Mouse (Mus musculus): ENCODE measurements around the gene Top3a. TPM values are rescaled to one million over a fixed set of nuclear protein-coding genes. Genes with fewer than 3 reads are reported as not detected.
A peak's percentile ranks its signal among the peaks of the same experiment; 100 is the strongest.

Top3a gene
- polyA plus RNA-seq, 1 experiment: 20.4 TPM

DNA sequence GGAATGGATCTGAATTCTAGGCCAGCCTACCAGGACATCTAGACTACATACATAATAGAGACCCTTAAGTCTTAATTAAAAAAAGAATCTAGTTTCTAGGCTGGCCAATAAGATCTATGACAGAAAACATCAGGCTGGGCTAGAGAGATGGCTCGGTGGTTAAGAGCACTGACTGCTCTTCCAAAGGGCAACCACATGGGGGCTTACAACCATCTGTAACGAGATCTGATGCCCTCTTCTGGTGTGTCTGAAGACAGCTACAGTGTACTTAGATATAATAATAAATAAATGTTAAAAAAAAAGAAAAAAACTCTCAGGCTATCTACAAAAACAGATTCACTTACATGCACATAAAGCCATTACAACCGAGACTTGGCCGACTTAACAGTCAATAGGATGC, 22.8 kb upstream of the Top3a start:
- H3K4me1 ChIP-seq (ENCODE audit: control insufficient read depth, insufficient read depth, low read length): no peaks in the 10 kb centered on the region
- no peaks in the 10 kb centered on the region for H3K27me3 ChIP-seq (ENCODE audit: control insufficient read depth, insufficient read depth, low read length, poor library complexity, severe bottlenecking)
- peaks cover 78% of the 10 kb centered on the region for H3K36me3 ChIP-seq (ENCODE audit: control insufficient read depth, insufficient read depth, low read length, poor library complexity, severe bottlenecking)
- no peak overlapping the region for H3K4me3 ChIP-seq (ENCODE audit: low read depth, low read length)
- no peak overlapping the region for H3K9ac ChIP-seq (ENCODE audit: low read depth, poor library complexity, severe bottlenecking)
- TF ChIP-seq EP300 (IDR thresholded peaks at IDR 0.05; ENCODE audit: insufficient read depth, low read depth, low read length): no peak
- no peaks in the 10 kb centered on the region for H3K9me3 ChIP-seq (replicated peaks; ENCODE audit: control insufficient read depth, insufficient read depth, low read length, poor library complexity, severe bottlenecking)
- H3K27ac ChIP-seq (ENCODE audit: insufficient read depth, low read length): no peak overlapping the region

DNA sequence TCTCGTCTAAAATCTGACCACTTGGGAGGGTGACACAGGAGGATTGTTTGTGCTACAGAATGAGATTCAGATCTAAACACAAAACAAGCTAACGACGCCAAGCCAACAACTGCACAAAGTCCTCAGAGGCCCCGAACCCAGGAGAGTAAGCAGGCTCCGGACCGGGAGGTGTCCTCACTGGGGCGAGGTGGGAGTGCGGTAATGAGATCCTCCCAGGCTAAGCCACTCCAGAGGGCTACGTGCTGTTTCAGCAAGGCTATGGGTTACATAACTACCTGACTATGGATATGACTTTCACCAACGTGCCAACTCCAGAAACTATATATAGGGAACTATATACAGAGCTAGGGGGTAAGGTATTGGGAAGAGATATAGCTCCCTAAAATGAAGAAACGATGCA, 19.2 kb upstream of the Top3a start:
- H3K36me3 ChIP-seq (ENCODE audit: control insufficient read depth, insufficient read depth, low read length, poor library complexity, severe bottlenecking): peaks cover 85% of the 10 kb centered on the region
- H3K4me3 ChIP-seq (ENCODE audit: low read depth, low read length): no peak overlapping the region
- H3K4me1 ChIP-seq (ENCODE audit: control insufficient read depth, insufficient read depth, low read length): no peaks in the 10 kb centered on the region
- H3K27me3 ChIP-seq (ENCODE audit: control insufficient read depth, insufficient read depth, low read length, poor library complexity, severe bottlenecking): no peaks in the 10 kb centered on the region
- TF ChIP-seq EP300 (IDR thresholded peaks at IDR 0.05; ENCODE audit: insufficient read depth, low read depth, low read length) (no peak), POLR2A (IDR thresholded peaks at IDR 0.05; ENCODE audit: insufficient read depth, low read length) (no peak), CTCF (IDR thresholded peaks at IDR 0.05; ENCODE audit: low read depth, low read length) (no peak)
- H3K27ac ChIP-seq (ENCODE audit: insufficient read depth, low read length): no peak overlapping the region
- no peak overlapping the region for H3K9ac ChIP-seq (ENCODE audit: low read depth, poor library complexity, severe bottlenecking)
- H3K9me3 ChIP-seq (replicated peaks; ENCODE audit: control insufficient read depth, insufficient read depth, low read length, poor library complexity, severe bottlenecking): no peaks in the 10 kb centered on the region

DNA sequence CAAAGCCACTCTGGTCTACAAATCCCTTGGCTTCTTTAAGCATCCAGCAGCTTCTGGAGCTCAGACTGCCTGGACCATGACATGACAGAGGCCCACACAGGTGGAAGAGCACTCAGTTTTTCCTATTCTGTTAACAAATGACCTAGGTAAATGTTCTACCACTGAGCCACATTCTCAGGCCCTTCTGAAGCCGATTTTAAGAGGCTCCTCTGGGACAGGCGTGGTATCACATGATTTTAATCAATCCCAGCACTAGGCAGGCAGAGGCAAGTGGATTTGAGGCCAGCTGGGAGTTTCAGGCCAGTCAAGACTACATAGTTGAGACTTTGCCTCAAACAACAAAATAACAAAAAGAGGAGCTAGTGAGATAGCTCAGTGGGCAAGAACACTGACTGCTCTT, 13.3 kb upstream of the Top3a start:
- Histone ChIP-seq H3K27me3 (ENCODE audit: control insufficient read depth, insufficient read depth, low read length, poor library complexity, severe bottlenecking) (no peaks in the 10 kb centered on the region), H3K27ac (ENCODE audit: insufficient read depth, low read length) (no peak overlapping the region), H3K36me3 (ENCODE audit: control insufficient read depth, insufficient read depth, low read length, poor library complexity, severe bottlenecking) (peaks cover 90% of the 10 kb centered on the region), H3K9me3 (replicated peaks; ENCODE audit: control insufficient read depth, insufficient read depth, low read length, poor library complexity, severe bottlenecking) (no peaks in the 10 kb centered on the region), H3K9ac (ENCODE audit: low read depth, poor library complexity, severe bottlenecking) (no peak overlapping the region), H3K4me1 (ENCODE audit: control insufficient read depth, insufficient read depth, low read length) (no peaks in the 10 kb centered on the region), H3K4me3 (ENCODE audit: low read depth, low read length) (no peak overlapping the region)
- TF ChIP-seq EP300 (IDR thresholded peaks at IDR 0.05; ENCODE audit: insufficient read depth, low read depth, low read length): no peak
- no peak for TF ChIP-seq CTCF (IDR thresholded peaks at IDR 0.05; ENCODE audit: low read depth, low read length)

DNA sequence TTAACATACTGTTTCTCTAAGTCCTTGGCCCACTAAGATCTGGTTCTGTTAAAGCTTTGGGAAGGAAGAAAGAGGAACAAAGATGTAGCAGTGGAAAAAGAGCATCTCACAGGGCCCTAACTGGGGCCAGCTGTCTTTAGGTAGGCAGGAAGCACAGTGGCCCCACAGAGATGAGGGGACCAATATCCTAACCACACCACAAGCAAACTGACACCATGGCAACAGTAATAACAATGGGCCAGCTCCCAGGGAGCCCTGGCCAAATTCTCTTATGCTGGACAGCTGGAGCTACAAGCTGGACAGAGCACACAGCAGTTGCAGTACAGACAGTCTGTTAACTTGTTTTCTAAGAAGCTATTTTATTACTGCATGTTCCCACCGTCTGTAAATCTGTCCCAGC, 10.4 kb upstream of the Top3a start:
- Histone ChIP-seq H3K9ac (ENCODE audit: low read depth, poor library complexity, severe bottlenecking) (no peak overlapping the region), H3K27ac (ENCODE audit: insufficient read depth, low read length) (no peak overlapping the region), H3K27me3 (ENCODE audit: control insufficient read depth, insufficient read depth, low read length, poor library complexity, severe bottlenecking) (no peaks in the 10 kb centered on the region), H3K4me1 (ENCODE audit: control insufficient read depth, insufficient read depth, low read length) (no peaks in the 10 kb centered on the region), H3K9me3 (replicated peaks; ENCODE audit: control insufficient read depth, insufficient read depth, low read length, poor library complexity, severe bottlenecking) (no peaks in the 10 kb centered on the region), H3K36me3 (ENCODE audit: control insufficient read depth, insufficient read depth, low read length, poor library complexity, severe bottlenecking) (peaks cover 81% of the 10 kb centered on the region), H3K4me3 (ENCODE audit: low read depth, low read length) (no peak overlapping the region)
- TF ChIP-seq EP300 (IDR thresholded peaks at IDR 0.05; ENCODE audit: insufficient read depth, low read depth, low read length) (no peak), POLR2A (IDR thresholded peaks at IDR 0.05; ENCODE audit: insufficient read depth, low read length) (no peak), CTCF (IDR thresholded peaks at IDR 0.05; ENCODE audit: low read depth, low read length) (no peak)

DNA sequence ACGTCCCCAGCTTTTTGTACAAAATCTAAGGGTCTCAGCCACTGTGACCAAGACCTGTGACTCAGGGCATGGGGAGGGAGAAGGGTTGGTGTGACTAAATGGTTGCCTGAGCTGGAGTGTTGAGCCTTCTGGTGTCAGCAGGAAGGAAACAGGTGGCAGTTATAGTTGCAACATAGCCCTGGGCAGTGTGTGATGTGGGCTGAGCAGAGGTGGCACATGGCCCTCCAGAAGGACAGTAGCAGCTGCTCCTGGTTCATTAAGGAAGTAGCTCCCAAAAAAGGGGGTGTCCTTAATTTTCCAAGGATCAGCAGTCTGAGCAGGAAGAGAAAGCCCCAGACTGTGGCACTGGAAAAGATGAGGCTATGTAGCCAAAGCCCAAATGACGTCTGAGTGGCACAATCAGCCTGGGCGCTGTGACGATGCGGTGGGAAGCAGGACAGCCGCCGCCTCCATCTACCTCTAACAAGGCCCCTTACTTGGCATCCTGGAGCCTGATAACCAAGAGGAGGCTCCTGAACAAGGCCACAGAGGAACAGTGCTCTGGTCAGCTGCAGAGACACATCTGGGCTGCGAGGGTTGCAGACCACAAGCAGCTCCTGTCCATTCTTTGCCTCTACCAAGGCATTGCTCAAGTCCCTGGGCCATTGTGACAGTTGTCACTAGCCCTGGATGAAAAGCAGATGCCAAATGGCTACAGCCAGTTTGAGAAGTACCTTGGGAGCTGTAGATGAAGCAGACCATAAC, 7.2 kb upstream of the Top3a start:
- no peaks in the 10 kb centered on the region for H3K9me3 ChIP-seq (replicated peaks; ENCODE audit: control insufficient read depth, insufficient read depth, low read length, poor library complexity, severe bottlenecking)
- no peaks in the 10 kb centered on the region for H3K4me1 ChIP-seq (ENCODE audit: control insufficient read depth, insufficient read depth, low read length)
- TF ChIP-seq EP300 (IDR thresholded peaks at IDR 0.05; ENCODE audit: insufficient read depth, low read depth, low read length): no peak
- TF ChIP-seq CTCF (IDR thresholded peaks at IDR 0.05; ENCODE audit: low read depth, low read length): no peak
- TF ChIP-seq POLR2A (IDR thresholded peaks at IDR 0.05; ENCODE audit: insufficient read depth, low read length): no peak
- H3K27ac ChIP-seq (ENCODE audit: insufficient read depth, low read length): no peak overlapping the region
- no peak overlapping the region for H3K4me3 ChIP-seq (ENCODE audit: low read depth, low read length)
- H3K27me3 ChIP-seq (ENCODE audit: control insufficient read depth, insufficient read depth, low read length, poor library complexity, severe bottlenecking): no peaks in the 10 kb centered on the region
- peaks cover 67% of the 10 kb centered on the region for H3K36me3 ChIP-seq (ENCODE audit: control insufficient read depth, insufficient read depth, low read length, poor library complexity, severe bottlenecking)
- no peak overlapping the region for H3K9ac ChIP-seq (ENCODE audit: low read depth, poor library complexity, severe bottlenecking)

DNA sequence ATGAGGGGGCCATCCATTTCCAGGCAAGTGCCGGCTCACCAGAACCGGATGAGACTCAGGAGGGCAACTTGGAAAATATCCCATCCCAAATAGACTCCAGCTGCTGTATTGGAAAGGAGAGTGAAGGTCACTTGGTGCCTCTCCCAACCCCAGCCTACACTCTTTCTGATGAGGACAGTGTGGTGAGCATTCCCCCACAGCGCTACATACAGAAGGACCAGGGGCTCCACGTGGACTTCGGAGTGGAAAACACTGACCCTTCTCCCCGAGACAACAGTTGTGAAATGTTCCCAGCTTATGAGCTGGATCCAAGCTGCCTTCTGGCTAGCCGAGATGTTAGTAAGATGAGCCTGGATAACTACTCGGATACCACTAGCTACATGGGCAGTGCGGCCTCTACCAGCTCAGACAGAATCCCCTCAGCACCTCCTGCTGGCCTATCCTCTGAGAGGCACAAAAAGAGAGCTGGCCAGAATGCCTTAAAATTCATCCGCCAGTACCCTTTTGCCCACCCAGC, 2.6 kb upstream of the Top3a start:
- Histone ChIP-seq H3K9me3 (replicated peaks; ENCODE audit: control insufficient read depth, insufficient read depth, low read length, poor library complexity, severe bottlenecking) (no peaks in the 10 kb centered on the region), H3K27me3 (ENCODE audit: control insufficient read depth, insufficient read depth, low read length, poor library complexity, severe bottlenecking) (no peaks in the 10 kb centered on the region), H3K27ac (ENCODE audit: insufficient read depth, low read length) (no peak overlapping the region), H3K9ac (ENCODE audit: low read depth, poor library complexity, severe bottlenecking) (no peak overlapping the region), H3K4me1 (ENCODE audit: control insufficient read depth, insufficient read depth, low read length) (no peaks in the 10 kb centered on the region), H3K36me3 (ENCODE audit: control insufficient read depth, insufficient read depth, low read length, poor library complexity, severe bottlenecking) (peaks cover 35% of the 10 kb centered on the region), H3K4me3 (ENCODE audit: low read depth, low read length) (peak overlapping the region; percentile 26; the same call in 1 of the 2 replicates)
- TF ChIP-seq CTCF (IDR thresholded peaks at IDR 0.05; ENCODE audit: low read depth, low read length): no peak
- TF ChIP-seq EP300 (IDR thresholded peaks at IDR 0.05; ENCODE audit: insufficient read depth, low read depth, low read length): no peak
- no peak for TF ChIP-seq POLR2A (IDR thresholded peaks at IDR 0.05; ENCODE audit: insufficient read depth, low read length)

All from ES-Bruce4 (cell line).